Mouse (Mus musculus) frontal cortex, adult 2 months (tissue): ENCODE results near the gene Ankrd2. TPM values are rescaled to one million over a fixed set of nuclear protein-coding genes. Genes with fewer than 3 reads are reported as not detected.

Experiments
- DNase-seq, 2 experiments: peaks; one replicate each; pipeline ENCODE4 v3.0.0; 2022; ENCODE audit warnings: low spot score in 1 of 2; ENCODE audit errors: extremely low spot score in 1 of 2
- polyA plus RNA-seq: library from polyadenylated mRNA; depleted of rRNA; stranded (reverse); fragments of >200 nt; gene quantifications from 2 replicates; pipeline ENCODE4 v1.2.3, GENCODE M21; 2012

The Ankrd2 gene
- polyA plus RNA-seq, 1 experiment: 0.16 TPM

DNA sequence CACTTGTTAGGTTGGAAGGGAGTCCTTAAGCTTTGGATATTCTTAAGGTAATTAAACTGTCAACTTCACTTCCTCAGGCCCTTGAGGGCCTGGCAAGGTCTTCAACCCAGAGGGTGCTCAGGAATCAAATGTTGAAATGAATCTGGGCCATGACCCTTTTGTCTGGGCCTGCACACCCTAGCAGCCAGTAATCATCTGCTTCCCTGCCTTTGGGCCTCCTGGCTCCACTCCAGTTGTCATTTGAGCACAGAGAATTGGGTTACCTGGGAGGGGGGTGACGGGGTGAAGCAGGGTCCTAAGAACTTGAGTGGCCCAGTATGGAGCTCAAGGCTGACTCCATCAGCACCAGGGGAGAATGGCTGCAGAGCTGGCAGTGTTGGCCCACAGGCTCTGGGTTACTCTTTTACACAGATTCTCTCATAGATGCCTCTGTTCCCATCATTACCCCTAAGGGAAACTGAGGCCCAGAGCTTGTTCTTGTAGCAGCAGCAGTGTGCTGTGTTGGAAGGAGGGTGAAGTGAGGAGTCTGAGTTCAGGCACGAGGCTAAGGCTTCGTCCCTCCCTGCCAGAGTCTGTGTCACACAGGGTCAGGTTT lies 21.5 kb upstream of the Ankrd2 start:
- DNase-seq: no peak

DNA sequence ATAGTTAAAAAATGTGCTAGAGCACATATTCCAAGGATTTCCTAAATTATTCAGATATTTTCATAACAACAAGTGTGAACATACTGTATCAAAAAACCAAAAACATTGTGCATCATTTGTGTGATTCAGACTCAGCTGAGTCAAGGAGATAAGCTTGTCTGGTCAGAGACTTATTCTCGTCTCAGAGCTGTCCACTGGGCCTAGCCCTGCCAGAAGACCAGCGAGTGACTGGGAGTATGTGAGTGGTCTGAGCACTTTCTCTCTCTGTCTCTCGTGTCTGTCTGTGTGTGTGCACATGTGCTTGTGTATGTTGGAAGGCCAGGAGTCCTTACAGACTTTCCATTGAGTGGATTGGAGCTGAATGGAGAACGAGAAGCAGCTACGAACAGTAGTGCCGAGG lies 20.8 kb upstream of the Ankrd2 start:
- no peak for DNase-seq

DNA sequence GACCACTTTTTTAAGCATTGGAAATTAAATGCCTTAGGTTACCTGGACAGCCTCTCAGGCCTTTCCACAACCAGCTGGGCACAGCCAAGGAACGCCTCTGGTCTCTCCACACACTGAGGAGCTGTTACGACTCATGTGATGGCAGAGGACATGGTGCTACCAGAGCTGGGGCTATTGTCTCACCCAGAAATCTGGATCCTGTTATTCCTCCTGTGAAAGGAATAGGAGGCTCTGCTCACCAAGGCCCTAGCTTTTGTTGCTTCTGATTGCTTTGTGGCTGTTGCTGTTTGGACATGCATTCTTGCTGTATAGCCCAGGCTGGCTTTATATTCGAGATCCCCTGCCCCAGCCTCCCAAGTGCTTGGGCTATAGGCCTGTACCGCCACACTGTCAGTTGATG lies 19.5 kb upstream of the Ankrd2 start:
- no peak for DNase-seq

DNA sequence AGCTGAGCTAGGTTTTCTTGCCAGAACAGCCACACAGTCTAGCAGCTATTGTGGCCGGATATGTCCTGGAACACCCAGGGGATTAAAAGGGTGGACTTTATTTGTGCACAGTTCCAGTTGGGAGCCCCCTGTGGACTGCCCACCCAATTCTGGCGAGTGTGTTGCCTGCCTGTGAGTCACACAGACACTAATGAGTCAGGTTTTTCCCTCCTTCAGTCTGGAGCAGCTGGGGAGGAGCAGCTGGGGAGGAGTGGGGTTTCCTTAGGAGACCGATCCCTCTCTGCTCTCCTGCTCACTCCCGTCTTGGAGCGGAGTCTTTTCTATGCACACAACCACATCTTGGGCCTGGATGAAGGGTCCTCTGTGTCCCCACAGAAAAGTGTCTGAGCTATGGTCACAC lies 19.0 kb upstream of the Ankrd2 start:
- peak; percentile 30 to 70 for DNase-seq

DNA sequence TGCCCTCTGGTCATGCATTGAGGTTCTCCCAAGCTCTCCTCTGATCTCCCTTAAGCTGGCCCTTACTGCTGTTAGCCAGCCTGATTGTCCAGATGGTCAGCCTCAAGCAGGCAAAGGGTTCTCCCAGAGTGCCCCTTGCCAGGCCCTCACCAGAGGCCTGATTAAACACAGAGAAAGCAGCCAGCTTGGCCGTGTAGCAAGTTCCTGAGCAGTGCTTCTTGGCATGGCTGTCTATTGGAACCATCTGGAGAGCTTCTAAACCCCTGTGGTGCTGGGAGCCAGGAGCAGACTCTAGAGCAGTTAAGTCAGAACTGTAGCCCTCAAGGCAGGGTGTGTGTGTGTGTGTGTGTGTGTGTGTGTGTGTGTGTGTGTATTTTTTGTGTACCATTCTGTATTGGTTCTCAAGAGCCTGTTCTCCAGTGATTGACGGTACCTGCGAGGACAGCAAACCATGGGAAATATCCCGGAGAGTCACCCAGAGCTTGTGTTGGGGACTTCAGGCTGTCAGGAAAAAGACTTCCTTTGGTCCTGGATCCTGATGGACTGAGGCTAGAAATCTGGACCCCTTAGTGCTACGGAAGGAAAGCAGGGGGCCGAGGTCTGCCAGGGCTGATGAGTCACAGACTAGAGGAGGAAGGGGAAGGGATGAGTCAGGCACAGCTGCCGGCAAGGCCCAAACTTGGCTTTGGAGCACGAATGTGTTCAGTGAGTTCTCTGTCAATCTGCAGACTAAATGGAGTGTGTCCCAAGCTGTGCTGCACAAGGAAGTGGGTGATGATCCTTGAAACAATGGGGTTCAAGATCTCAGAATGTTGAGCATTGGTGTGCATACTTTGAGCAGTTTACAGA lies 18.2 kb upstream of the Ankrd2 start:
- DNase-seq: peak; percentile 52 to 74

DNA sequence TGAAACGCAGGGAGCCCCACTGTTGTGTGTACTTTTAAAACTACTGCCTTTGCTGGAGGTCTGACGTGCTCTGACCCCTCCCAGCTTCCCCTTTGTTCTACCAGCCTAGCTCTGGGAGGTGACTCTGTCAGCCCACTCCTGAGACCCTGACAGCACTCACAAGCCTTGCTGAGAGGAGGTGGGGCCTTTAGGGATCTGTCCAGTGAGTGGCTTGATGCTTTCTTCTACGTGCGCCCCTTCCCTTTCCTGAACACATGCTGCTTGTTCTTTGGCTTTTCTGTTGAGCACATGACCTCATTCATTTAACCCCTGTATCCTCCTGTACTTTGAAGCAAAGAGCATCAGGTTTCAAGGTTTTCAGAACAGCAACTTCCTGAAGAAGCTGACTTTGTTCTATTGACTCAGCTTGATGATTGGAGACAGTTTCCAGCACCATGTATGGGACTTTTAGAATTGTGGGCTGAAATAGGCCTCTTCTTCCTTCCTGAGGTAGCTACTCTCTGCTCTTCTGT lies 16.7 kb upstream of the Ankrd2 start:
- DNase-seq: no peak

DNA sequence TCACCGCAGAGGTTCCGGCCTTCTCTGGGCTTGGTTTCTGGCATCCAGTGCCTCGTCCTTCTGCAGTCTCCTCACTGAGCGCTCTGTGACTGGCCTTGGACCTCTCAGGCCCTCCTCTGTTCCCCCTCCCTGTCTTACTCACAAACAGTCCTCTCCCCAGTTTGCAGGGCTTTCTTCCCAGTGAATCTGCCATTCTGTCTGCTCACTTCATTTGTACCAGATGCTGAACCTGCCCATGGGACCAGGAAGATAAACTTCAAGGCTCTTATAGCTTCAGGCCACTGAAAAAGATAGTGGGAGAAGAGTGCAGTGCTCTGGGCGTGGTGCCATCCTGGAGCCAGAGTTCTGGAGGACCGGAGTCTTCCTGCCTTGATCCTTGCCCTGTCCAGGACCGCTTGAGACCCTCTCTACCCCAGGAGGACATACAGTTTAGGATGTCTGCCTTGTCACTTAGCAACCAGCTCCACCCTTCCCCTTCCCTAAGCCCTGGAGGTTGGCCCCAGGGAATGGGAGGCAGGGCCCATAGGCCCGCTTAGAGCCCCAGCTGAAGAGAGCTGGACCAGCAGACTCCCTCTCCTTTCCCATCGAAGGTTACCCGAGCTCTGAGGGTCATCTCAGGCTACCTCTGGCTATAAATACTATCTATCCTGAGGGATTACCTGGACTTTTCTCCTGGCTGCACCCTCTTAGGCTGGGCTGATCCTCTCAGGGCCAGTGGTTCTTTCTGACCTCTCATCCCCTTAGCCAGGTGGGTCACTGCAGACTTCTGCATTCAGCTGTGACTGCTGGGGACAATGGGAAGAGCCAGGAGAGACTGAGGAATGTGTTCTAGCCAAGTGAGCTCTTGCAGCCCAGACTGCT lies 13.9 kb upstream of the Ankrd2 start:
- DNase-seq: no peak

DNA sequence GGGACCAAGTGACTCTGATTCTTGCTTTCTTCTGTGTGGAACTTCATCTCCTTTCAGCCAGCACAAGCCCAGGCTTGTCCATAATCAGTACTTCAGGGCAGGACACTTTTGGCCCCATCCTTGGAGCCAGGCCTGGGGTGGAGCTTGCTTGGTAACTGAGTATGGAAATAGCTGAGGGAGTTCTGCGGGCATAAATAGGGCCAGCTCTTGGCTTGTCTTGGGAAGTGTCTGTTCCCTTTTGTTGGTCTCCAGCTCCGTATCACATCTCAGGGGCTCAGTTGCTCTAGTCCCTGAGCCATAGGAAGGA lies 13.3 kb upstream of the Ankrd2 start:
- no peak for DNase-seq

DNA sequence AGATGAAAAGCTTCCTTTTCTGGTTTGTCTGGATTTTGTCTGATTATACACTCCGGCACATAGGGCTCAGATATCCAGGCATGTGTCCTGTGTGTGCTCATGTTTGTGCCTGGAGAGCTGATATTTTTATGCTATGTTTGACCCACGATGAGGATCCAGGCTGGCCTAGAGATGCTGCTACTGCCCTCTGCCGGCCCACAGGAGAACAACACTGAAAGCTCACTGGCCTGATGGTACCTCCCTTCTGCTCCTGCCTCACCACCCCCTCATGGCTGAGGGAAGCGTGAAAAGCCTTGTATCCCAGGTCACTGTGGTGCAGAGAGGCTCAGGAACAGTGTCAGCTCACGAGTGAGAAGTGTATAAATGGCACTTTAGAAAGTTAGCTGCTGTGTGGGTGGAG lies 9.6 kb upstream of the Ankrd2 start:
- DNase-seq: peak; percentile 53 to 93

DNA sequence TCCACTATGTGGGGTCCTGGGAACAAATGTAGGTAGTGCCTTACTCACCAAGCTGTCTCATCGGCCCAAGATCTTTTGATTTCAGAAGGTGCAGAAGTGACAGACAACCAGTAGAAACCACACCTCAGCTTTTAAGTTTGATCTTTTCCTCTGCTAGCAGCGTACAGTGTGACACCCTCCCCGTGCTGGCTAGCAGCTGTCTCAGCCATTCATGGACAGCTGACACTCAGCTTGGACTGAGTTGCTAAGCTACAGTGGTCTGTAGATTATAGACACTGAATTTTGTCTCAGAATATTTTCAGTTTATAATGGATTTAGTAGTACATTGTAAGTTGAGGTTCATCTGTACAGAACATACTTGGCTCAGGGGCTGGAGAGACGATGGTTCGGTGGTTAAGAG lies 4.7 kb upstream of the Ankrd2 start:
- no peak for DNase-seq

DNA sequence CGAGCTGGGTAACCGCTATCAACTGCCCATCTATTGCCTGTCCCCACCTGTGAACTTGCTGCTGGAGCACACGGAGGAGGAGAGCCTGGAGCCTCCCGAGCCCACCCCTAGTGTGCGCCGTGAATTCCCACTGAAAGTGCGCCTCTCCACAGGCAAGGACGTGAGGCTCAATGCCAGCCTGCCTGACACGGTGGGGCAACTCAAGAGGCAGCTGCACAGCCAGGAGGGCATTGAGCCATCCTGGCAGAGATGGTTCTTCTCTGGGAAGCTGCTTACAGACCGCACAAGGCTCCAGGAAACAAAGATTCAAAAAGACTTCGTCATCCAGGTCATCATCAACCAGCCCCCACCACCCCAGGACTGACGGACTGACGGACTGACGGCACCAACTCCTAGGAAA lies 2.2 kb upstream of the Ankrd2 start:
- no peak for DNase-seq

DNA sequence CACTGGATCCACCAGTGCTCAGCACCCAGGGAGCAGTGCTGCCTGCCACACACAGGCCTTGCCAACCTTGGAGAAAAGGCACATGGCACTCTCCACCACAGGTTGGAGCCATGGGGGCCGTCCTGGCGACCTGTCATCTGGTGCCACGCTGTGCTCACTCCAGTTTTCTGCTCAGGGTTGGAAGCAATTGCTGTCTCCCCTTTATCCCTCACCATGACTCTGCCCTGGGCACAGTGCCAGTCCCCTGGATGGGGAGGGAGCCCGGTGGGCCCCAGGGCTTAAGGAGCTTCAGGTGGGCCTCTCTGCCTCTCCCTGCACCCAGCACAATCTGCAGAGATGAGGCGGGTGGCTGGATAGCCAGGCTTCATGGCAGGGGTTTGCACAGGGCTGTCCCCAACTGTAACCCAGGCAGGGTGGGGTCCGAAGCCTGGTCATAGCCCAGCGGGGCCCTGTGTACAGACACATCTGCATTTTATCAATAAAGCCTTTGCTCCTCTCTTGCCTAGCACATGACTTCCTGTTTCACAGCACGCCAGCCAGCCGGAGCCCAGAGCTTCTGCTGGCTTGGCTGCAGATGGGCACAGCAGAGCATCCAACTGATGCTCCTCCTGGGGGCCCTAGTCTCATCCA lies 1.5 kb upstream of the Ankrd2 start:
- DNase-seq: peak in 1 of 2 experiments; percentile 9

DNA sequence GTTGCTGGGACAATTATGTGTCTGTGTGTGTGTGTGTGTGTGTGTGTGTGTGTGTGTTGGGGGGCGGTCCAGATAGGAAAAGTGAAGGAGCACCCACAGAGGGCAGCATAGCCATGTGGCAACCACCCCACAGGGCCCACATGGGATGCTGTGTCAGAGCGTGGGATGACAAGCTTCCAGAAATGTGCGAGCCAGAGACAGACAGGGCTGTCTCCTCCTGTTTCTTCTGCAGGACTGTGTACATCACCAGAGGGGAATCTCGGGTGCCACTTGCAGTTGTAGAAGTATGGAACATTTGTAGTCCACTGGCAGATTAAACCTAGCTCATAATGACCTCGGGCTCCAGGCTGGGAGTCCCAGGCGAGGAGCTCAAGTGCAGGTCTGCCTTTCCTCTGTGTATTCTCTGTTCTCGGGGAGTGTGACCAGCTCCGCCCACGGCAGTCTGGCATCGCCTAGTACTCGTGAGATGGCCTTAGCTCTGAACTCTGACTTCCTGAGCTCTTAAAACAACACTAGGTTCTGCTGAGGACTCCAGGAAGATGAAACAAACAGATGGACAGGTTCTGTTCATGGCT lies 832 bp upstream of the Ankrd2 start:
- peak in 1 of 2 experiments; percentile 46 for DNase-seq

DNA sequence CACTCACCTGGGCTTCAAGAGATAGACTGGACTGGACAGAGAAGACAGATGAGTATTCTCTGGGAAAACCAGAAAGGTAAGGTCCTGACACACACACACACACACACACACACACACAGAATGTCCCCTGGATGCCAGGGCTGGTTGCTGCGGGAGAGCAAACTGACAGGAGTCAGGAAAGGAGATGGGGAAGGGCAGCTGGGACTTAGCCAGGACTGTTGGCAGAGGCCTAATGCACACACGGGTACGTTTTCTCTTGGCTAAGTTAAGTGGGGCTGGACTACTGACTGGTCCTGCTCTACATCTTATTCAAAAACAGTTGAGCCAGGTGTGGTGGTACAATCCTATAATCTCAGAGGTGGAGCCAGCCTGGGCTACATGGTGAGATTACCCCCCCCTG lies 557 bp downstream of the Ankrd2 start:
- DNase-seq: no peak

DNA sequence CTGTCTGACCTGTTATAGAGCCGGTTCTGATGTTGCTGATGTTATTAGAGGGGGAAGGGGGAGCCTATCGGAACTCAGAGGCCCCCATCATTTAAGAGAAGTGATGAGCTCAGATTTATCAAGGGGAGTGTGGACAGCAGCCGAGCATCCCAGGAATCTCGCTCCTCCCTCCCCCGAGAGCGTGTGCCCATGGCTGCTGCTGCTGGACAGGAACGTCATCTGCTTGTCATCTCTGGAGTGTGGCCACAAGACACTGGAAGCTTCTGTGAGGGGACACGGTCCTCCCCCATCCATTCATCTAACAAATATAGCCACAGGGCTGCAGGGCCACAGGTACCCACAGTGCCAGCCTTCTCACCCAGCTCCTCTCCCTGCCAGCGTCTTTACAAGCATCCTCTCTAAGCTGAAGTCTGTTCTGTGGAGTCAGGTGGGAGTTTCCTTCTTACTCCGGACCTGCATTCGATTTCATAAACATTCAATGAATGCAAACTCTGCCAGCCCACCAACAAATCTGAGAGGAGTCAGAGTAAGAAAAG lies 1.4 kb downstream of the Ankrd2 start:
- no peak for DNase-seq

DNA sequence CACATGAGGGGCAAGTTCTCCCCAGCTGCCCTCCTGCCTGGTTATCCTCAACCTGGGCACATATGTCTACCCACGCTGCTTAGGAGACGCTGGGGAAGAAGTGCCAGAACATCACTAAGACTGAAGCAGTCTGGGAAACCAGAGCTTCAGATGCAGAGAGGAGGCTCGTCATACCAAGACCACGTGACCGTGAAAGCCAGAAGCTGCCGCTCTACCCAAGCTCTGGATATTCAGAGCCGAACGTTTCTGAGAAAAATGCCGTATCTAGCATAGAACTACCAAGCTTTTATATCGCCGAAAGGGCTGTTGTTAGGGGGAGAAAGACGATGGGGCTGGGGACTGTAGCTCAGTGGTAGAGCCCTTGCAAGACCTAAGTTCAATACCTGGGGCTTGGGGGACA lies 2.5 kb downstream of the Ankrd2 start:
- DNase-seq: no peak

DNA sequence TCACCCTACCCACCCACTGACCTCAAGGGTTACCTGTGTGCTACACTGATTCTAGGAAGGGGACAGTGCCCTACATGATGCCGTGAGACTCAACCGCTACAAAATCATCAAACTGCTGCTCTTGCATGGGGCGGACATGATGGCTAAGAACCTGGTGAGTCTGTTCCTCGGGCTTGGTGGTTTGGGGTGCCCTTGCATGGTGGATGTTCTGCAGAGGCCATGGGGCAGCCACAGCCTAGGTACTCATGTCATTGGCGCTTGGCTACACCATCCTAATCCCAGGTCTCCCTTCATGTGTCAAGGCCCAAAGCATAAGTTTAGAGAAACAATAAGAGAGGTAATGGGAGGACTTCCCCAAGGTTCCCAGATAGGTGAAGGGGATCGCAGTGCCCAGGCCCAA lies 8.2 kb downstream of the Ankrd2 start:
- no peak for DNase-seq

DNA sequence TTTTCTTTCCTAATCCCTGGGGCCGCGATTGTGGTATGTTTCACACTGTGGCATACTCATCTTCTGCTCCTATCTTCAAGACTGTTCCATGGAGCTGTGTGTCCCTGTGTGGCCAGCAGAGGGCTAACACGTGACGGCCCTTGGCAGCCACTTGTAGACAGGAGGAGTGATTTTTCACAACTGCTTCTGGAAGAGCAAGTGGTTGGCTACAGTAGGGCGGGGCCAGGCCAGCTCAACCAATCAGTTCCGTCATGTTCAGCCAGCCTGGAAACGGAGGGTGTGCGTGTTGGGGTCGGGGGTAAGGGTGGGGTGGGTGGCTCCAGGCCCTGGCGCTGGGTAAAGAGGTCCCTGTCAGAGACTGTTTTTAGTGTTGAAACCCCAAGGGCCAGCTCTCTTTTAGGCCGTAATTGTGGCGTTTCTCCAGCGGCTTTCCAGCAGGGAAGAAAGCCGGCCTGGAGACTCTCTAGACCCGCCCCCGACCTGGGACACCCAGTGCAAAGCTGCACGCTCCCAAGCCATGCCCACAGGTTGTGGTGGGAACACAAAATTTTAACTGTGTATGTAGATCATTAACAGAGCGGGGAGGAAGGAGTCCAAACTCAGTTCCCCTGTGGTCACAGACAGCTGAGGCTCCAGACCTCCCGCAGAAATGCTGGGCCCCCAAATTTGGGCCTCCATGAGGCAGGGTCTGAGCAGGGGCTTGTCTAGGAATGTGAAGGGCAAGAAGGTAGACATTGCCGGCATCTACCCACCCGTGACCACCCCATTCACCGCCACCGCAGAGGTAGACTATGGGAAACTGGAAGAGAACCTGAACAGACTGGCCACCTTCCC lies 9.7 kb downstream of the Ankrd2 start, which contains the start of gene Hoga1:
Hoga1 (plus strand) TSS at position 342 of the 834 bp plus-strand sequence.
- DNase-seq: peak in 1 of 2 experiments; percentile 52

DNA sequence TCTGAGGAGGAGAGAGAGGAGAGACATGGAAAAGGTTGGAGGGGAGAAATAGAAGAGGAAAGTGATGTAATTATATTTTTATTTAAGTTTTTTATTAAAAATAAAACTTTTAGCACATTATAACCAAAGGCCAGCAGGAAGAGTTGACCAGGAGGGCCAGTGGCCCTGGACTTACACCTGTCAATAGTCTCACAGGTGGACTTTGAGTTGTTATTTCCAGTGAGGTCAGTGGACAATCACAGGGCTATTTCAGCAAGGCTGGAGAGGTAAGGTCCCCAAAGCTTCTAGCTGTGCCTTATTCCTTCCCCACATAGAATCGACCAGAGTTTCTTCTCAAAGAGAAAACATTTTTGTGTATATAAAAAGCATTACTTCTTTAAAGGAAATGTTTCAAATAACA lies 14.5 kb downstream of the Ankrd2 start:
- DNase-seq: no peak
